Mouse (Mus musculus) CH12.LX (cell line): ENCODE measurements around the gene Nrxn3. TPM values are rescaled to one million over a fixed set of nuclear protein-coding genes. Genes with fewer than 3 reads are reported as not detected.

ENCODE experiments used
- DNase-seq: peaks from one replicate; pipeline ENCODE4 v3.0.0-alpha.2; 2013; ENCODE audit errors: extremely low read depth
- H3K27ac ChIP-seq: 2 replicates; pipeline ENCODE4 v1.5.1; 2012; ENCODE audit warnings: low read depth, mild to moderate bottlenecking, control low read depth, moderate library complexity; ENCODE audit not compliant: insufficient read depth
- H3K27me3 ChIP-seq: replicated peaks from 2 replicates; pipeline ENCODE3; 2012; ENCODE audit warnings: inconsistent platforms
- H3K36me3 ChIP-seq, 2 experiments: replicated peaks in 1 of 2; 2 replicates each; pipeline versions ENCODE3 to v1.6.1; 2012; ENCODE audit warnings: inconsistent platforms in 1 of 2, low read length in 1 of 2, mild to moderate bottlenecking in 1 of 2, mixed read lengths in 1 of 2, moderate library complexity in 1 of 2; ENCODE audit not compliant: control insufficient read depth in 1 of 2, insufficient read depth in 1 of 2
- H3K4me1 ChIP-seq, 2 experiments: 2 replicates each; pipeline ENCODE4 v1.6.1; 2012; ENCODE audit warnings: inconsistent platforms in 1 of 2, moderate library complexity in 1 of 2; ENCODE audit not compliant: insufficient read depth in 2 of 2, control insufficient read depth in 1 of 2
- H3K4me2 ChIP-seq: 2 replicates; pipeline ENCODE4 v1.6.1; 2012; ENCODE audit warnings: low read depth, mild to moderate bottlenecking, control low read depth; ENCODE audit not compliant: poor library complexity, insufficient read depth, severe bottlenecking
- H3K4me3 ChIP-seq, 3 experiments: fragments of 150-350 bp in 1 of 3; sonication (generic) in 1 of 3; replicated peaks in 1 of 3; 2 replicates each; pipeline versions ENCODE3 to v1.5.1; 2011 to 2012; ENCODE audit warnings: low read depth in 2 of 3, low read length in 2 of 3, mild to moderate bottlenecking in 2 of 3, moderate library complexity in 2 of 3, control low read depth in 1 of 3, improper control_type of control experiment in 1 of 3, inconsistent platforms in 1 of 3, mixed read lengths in 1 of 3; ENCODE audit not compliant: poor library complexity in 1 of 3
- H3K79me2 ChIP-seq: replicated peaks from 2 replicates; pipeline ENCODE4 v1.6.1; 2012; ENCODE audit warnings: mild to moderate bottlenecking, moderate library complexity; ENCODE audit not compliant: control insufficient read depth, poor library complexity, insufficient read depth, severe bottlenecking; ENCODE audit errors: extremely low read depth
- H3K9ac ChIP-seq: 2 replicates; pipeline ENCODE4 v1.6.1; 2012; ENCODE audit warnings: low read depth, mild to moderate bottlenecking, control low read depth, moderate library complexity; ENCODE audit not compliant: insufficient read depth
- H3K9me3 ChIP-seq: replicated peaks from 2 replicates; pipeline ENCODE3; 2012; ENCODE audit warnings: low read length, inconsistent platforms, mixed read lengths
- BHLHE40 ChIP-seq: IDR thresholded peaks from 2 replicates; pipeline ENCODE4 v1.6.1; 2011; ENCODE audit warnings: mild to moderate bottlenecking, low read depth, low read length, improper control_type of control experiment
- CHD2 ChIP-seq: IDR thresholded peaks from 2 replicates; pipeline ENCODE4 v1.6.1; 2011; ENCODE audit warnings: low read length, improper control_type of control experiment
- CTCF ChIP-seq, 2 experiments: IDR thresholded peaks in 1 of 2; conservative IDR thresholded peaks in 1 of 2; 2 replicates each; pipeline ENCODE4 v1.5.1; 2011 to 2012; ENCODE audit warnings: low read depth in 2 of 2, low read length in 2 of 2, improper control_type of control experiment in 1 of 2, inconsistent platforms in 1 of 2, mild to moderate bottlenecking in 1 of 2, moderate library complexity in 1 of 2
- ETS1 ChIP-seq: conservative IDR thresholded peaks from 2 replicates; pipeline ENCODE4 v1.6.1; 2012; ENCODE audit warnings: low read depth, mild to moderate bottlenecking, inconsistent platforms, low read length, improper control_type of control experiment, moderate library complexity
- GABPA ChIP-seq: IDR thresholded peaks from 2 replicates; pipeline ENCODE4 v1.6.1; 2012; ENCODE audit warnings: low read depth, low read length, improper control_type of control experiment, inconsistent platforms; ENCODE audit not compliant: insufficient replicate concordance
- HCFC1 ChIP-seq: IDR thresholded peaks from 2 replicates; pipeline ENCODE4 v1.6.1; 2012; ENCODE audit warnings: low read depth, mild to moderate bottlenecking, inconsistent platforms, low read length, improper control_type of control experiment
- IRF4 ChIP-seq: IDR thresholded peaks from 2 replicates; pipeline ENCODE4 v1.6.1; 2014; ENCODE audit warnings: low read depth, mild to moderate bottlenecking, inconsistent platforms, low read length, improper control_type of control experiment
- JUN ChIP-seq: IDR thresholded peaks from 2 replicates; pipeline ENCODE4 v1.6.1; 2011; ENCODE audit warnings: low read depth, mild to moderate bottlenecking, low read length, improper control_type of control experiment, moderate library complexity; ENCODE audit not compliant: insufficient read depth
- KAT2A ChIP-seq: IDR thresholded peaks from 2 replicates; pipeline ENCODE4 v1.6.1; 2012; ENCODE audit warnings: low read length, improper control_type of control experiment, inconsistent platforms; ENCODE audit not compliant: insufficient replicate concordance
- MAFK ChIP-seq: IDR thresholded peaks from 2 replicates; pipeline ENCODE4 v1.6.1; 2011; ENCODE audit warnings: low read length, improper control_type of control experiment; ENCODE audit not compliant: insufficient replicate concordance
- MAX ChIP-seq: IDR thresholded peaks from 2 replicates; pipeline ENCODE4 v1.6.1; 2011; ENCODE audit warnings: low read length, improper control_type of control experiment
- MXI1 ChIP-seq: IDR thresholded peaks from 2 replicates; pipeline ENCODE4 v1.6.1; 2011; ENCODE audit warnings: mild to moderate bottlenecking, low read depth, low read length, improper control_type of control experiment
- MYC ChIP-seq: IDR thresholded peaks from 2 replicates; pipeline ENCODE4 v1.6.1; 2011; ENCODE audit warnings: low read depth, mild to moderate bottlenecking, improper control_type of control experiment, low read length
- NELFE ChIP-seq: IDR thresholded peaks from 2 replicates; pipeline ENCODE4 v1.6.1; 2011; ENCODE audit warnings: low read depth, low read length, improper control_type of control experiment
- NRF1 ChIP-seq: IDR thresholded peaks from 2 replicates; pipeline ENCODE4 v1.6.1; 2014; ENCODE audit warnings: low read depth, mild to moderate bottlenecking, inconsistent platforms, low read length, improper control_type of control experiment, moderate library complexity
- POLR2A ChIP-seq: IDR thresholded peaks from 2 replicates; pipeline ENCODE4 v1.6.1; 2011; ENCODE audit warnings: low read depth, mild to moderate bottlenecking, improper control_type of control experiment, low read length
- POLR2AphosphoS2 ChIP-seq: IDR thresholded peaks from 2 replicates; pipeline ENCODE4 v1.6.1; 2011; ENCODE audit warnings: low read depth, low read length, improper control_type of control experiment
- RCOR1 ChIP-seq: conservative IDR thresholded peaks from 2 replicates; pipeline ENCODE4 v1.6.1; 2012; ENCODE audit warnings: low read depth, mild to moderate bottlenecking, inconsistent platforms, low read length, improper control_type of control experiment
- SMC3 ChIP-seq: IDR thresholded peaks from 2 replicates; pipeline ENCODE4 v1.6.1; 2011; ENCODE audit warnings: low read depth, low read length, improper control_type of control experiment
- TBP ChIP-seq: conservative IDR thresholded peaks from 2 replicates; pipeline ENCODE4 v1.6.1; 2011; ENCODE audit warnings: low read depth, low read length, improper control_type of control experiment
- TCF12 ChIP-seq: IDR thresholded peaks from 2 replicates; pipeline ENCODE4 v1.6.1; 2014; ENCODE audit warnings: low read depth, mild to moderate bottlenecking, inconsistent platforms, low read length, improper control_type of control experiment
- UBTF ChIP-seq: IDR thresholded peaks from 2 replicates; pipeline ENCODE4 v1.6.1; 2012; ENCODE audit warnings: low read depth, mild to moderate bottlenecking, inconsistent platforms, low read length, improper control_type of control experiment, moderate library complexity
- ZNF384 ChIP-seq: IDR thresholded peaks from 2 replicates; pipeline ENCODE4 v1.6.1; 2012; ENCODE audit warnings: low read depth, low read length, improper control_type of control experiment, inconsistent platforms
- dilution Hi-C: fragments of 300-500 bp; cut with MboI; formaldehyde crosslinking; loops from 2 replicates; pipeline ENCODE4 v1.14.3; 2020; ENCODE audit warnings: low sequenced_read_pairs; ENCODE audit not compliant: extremely low pct_unique_long_range_greater_than_20kb, extremely low pct_ligation_motif_present
- in situ Hi-C: fragments of 300-500 bp; cut with MboI; formaldehyde crosslinking; loops from 3 replicates; pipeline ENCODE4 v1.14.3; 2019; ENCODE audit warnings: low sequenced_read_pairs, low pct_ligation_motif_present, low pct_unique_long_range_greater_than_20kb, mixed read lengths
- polyA plus RNA-seq: library from polyadenylated mRNA; unstranded; fragments of >175 nt; gene quantifications from 2 replicates; pipeline ENCODE4 v1.2.1, GENCODE M21; 2012; ENCODE audit warnings: low read depth; ENCODE audit not compliant: insufficient read length
- total RNA-seq, 2 experiments: library from RNA; depleted of rRNA; stranded (reverse); fragments of 300-350 nt in 1 of 2; fragments of >200 nt in 1 of 2; gene quantifications; 2 replicates each; pipeline ENCODE4 v1.2.3; 2012 to 2014

Nrxn3 gene
- total and polyA plus RNA-seq, 3 experiments, result 0.04 to 0.17 (median 0.09) TPM

DNA sequence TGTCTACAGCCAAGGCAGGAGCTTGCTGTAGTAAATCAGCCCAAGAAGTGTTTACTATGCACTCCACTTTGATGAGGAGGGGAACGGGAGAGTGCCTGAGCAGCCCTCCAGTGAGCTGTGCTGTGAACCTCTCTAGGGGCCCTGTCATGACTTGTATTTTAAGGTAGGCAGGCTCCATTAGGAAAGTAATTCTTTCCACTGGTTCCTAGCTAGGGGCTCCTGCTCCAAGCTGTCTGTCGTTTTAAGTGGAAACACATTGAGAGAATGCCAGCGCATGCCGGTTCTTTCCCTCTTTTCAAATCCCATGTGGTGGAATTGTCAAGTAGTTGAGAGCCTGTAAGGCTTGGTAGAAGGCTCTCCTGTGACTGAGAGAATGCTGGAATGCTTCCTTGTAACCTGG is 1091.9 kb downstream of the Nrxn3 start:
- Histone ChIP-seq H3K79me2 (no peaks in the 10 kb centered on the region), H3K9ac (no peak overlapping the region), H3K4me3 (no peak overlapping the region), H3K27me3 (no peaks in the 10 kb centered on the region), H3K4me2 (no peak overlapping the region), H3K9me3 (no peaks in the 10 kb centered on the region), H3K36me3 (no peaks in the 10 kb centered on the region), H3K4me1 (peaks cover 0 to 20% of the 10 kb centered on the region in 2 experiments; a peak in 2 of 4 replicates), H3K27ac (no peak overlapping the region)
- TF ChIP-seq HCFC1 (no peak), POLR2AphosphoS2 (no peak), KAT2A (no peak), MAFK (no peak), GABPA (no peak), ZNF384 (no peak), IRF4 (no peak), BHLHE40 (no peak)
- dilution Hi-C loops (no loop called here), in situ Hi-C loops (no loop called here)
- DNase-seq, result no peak

DNA sequence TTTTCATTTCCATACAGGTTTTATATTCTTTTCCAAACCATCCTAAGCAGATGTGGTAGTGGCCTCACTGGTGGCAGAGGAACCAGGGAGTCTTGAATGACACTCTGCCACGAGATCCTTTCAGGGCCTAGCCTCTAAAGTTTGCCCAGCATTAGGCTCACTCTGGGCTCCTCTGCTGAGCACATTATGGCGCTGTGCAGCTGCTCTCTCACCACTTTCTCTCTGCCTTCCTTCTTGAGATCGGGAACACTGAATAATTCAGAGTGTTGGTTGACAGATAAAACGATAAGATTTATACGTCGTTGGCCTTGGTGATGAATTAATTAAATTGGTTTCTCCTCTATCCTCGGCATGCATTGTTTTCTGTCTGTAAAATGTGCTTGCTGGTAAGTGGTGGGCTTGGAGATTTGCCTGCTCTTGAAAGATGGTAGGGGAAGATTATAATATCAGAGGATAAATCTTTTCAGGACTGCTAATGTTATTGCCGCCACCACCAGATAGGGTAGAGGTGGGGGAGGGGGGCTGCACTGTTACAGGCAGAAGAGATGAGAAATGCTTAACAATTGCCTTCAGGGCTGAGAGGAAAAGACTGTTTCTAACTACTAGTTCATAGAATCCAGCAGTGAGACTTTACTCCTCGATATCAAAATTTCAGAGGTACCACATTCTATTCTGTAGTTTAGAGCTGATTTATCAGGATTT is 1094.5 kb downstream of the Nrxn3 start:
- H3K36me3 ChIP-seq, result no peaks in the 10 kb centered on the region
- no peak overlapping the region for H3K4me3 ChIP-seq
- dilution Hi-C loops (no loop called here), in situ Hi-C loops (no loop called here)
- no peaks in the 10 kb centered on the region for H3K9me3 ChIP-seq
- H3K9ac ChIP-seq, result no peak overlapping the region
- H3K4me2 ChIP-seq, result no peak overlapping the region
- no peak overlapping the region for H3K27ac ChIP-seq
- no peak for DNase-seq
- H3K79me2 ChIP-seq, result no peaks in the 10 kb centered on the region
- TF ChIP-seq JUN (no peak), ETS1 (no peak), NELFE (no peak), MYC (no peak), BHLHE40 (no peak), TCF12 (no peak), IRF4 (no peak), UBTF (no peak), MAFK (no peak), MAX (no peak), GABPA (no peak), RCOR1 (no peak), NRF1 (no peak), MXI1 (no peak), SMC3 (no peak), POLR2AphosphoS2 (no peak), TBP (no peak), CHD2 (no peak), POLR2A (no peak), CTCF (conservative IDR thresholded peaks at IDR 0.05 in 1 of 2, IDR thresholded peaks at IDR 0.05 in 1 of 2; ENCODE audit: low read depth in 2 of 2, low read length in 2 of 2) (no peak)
- no peaks in the 10 kb centered on the region for H3K27me3 ChIP-seq
- peaks cover 0 to 20% of the 10 kb centered on the region in 2 experiments; a peak in 2 of 4 replicates for H3K4me1 ChIP-seq
